Mouse (Mus musculus) frontal cortex, postnatal 36 days (tissue): ENCODE measurements around the gene Erich6.

Source experiments
- DNase-seq, 2 experiments: peaks; one replicate each; pipeline ENCODE4 v3.0.0; 2022; ENCODE audit warnings: low spot score in 2 of 2

The Erich6 gene

GRCm38 (mm10) chr3:58636406-58637295 is at the start of gene Erich6:
Gene Erich6 (minus strand): TSS chr3:58637207.
- DNase-seq, result peak; percentile 19 to 28

- no peak for DNase-seq
Observed at GRCm38 (mm10) chr3:58686206-58686921, 49.4 kb upstream of the Erich6 start.

GRCm38 (mm10) chr3:58685396-58685795 is 48.4 kb upstream of the Erich6 start:
- DNase-seq, result no peak

- no peak for DNase-seq
Observed at GRCm38 (mm10) chr3:58683346-58683745, 46.3 kb upstream of the Erich6 start.

GRCm38 (mm10) chr3:58682336-58682735 is 45.3 kb upstream of the Erich6 start:
- no peak for DNase-seq

GRCm38 (mm10) chr3:58681831-58682230 is 44.8 kb upstream of the Erich6 start:
- no peak for DNase-seq

- DNase-seq, result no peak
Observed at GRCm38 (mm10) chr3:58680943-58681637, 44.1 kb upstream of the Erich6 start.

GRCm38 (mm10) chr3:58679996-58680395 is 43.0 kb upstream of the Erich6 start:
- DNase-seq, result no peak

GRCm38 (mm10) chr3:58678905-58679304 is 41.9 kb upstream of the Erich6 start:
- no peak for DNase-seq

- no peak for DNase-seq
Observed at GRCm38 (mm10) chr3:58678384-58678783, 41.4 kb upstream of the Erich6 start.

- DNase-seq, result no peak
Observed at GRCm38 (mm10) chr3:58677615-58678014, 40.6 kb upstream of the Erich6 start.

GRCm38 (mm10) chr3:58673295-58673694 is 36.3 kb upstream of the Erich6 start:
- no peak for DNase-seq

GRCm38 (mm10) chr3:58672481-58673183 is 35.6 kb upstream of the Erich6 start:
- no peak for DNase-seq

- DNase-seq, result no peak
Observed at GRCm38 (mm10) chr3:58671616-58672250, 34.7 kb upstream of the Erich6 start.

GRCm38 (mm10) chr3:58663970-58664369 is 27.0 kb upstream of the Erich6 start:
- no peak for DNase-seq

GRCm38 (mm10) chr3:58660636-58661035 is 23.6 kb upstream of the Erich6 start:
- DNase-seq, result no peak

GRCm38 (mm10) chr3:58657356-58657755 is 20.3 kb upstream of the Erich6 start:
- no peak for DNase-seq

- peak; percentile 59 to 75 for DNase-seq
Observed at GRCm38 (mm10) chr3:58655362-58656130, 18.5 kb upstream of the Erich6 start.

GRCm38 (mm10) chr3:58653907-58654306 is 16.9 kb upstream of the Erich6 start:
- no peak for DNase-seq

GRCm38 (mm10) chr3:58650328-58650727 is 13.3 kb upstream of the Erich6 start:
- DNase-seq, result no peak
